Mouse (Mus musculus): ENCODE data around the gene Gm10961. TPM values are rescaled to one million over a fixed set of nuclear protein-coding genes. Genes with fewer than 3 reads are reported as not detected.

Gene Gm10961
- not detected in 2 replicates for polyA plus RNA-seq (2012; ENCODE audit: insufficient read depth, insufficient read length, missing spikeins)

- TF ChIP-seq POLR2A (IDR thresholded peaks at IDR 0.05; ENCODE audit: borderline replicate concordance, low read depth, low read length) = no peak
- TF ChIP-seq CTCF (IDR thresholded peaks at IDR 0.05; ENCODE audit: low read depth, low read length) = no peak
- Histone ChIP-seq H3K27ac (ENCODE audit: insufficient read depth, low read depth, low read length) (peak within 1 kb of the TSS; percentile 49), H3K4me1 (ENCODE audit: control insufficient read depth, insufficient read depth, low read length) (peaks cover 7% of the 10 kb centered on the region), H3K4me3 (ENCODE audit: insufficient read depth, low read length) (peak within 1 kb of the TSS; percentile 89)
Observed at GRCm38 (mm10) chr3:107630682-107631522, at the start of gene Gm10961. Gene Gm10961, plus strand, starts transcription at chr3:107631322.

GRCm38 (mm10) chr3:107582130-107582874 is 48.8 kb upstream of the Gm10961 start:
- H3K27ac ChIP-seq (ENCODE audit: insufficient read depth, low read depth, low read length) = no peak overlapping the region
- peak overlapping the region; percentile 35 for H3K4me3 ChIP-seq (ENCODE audit: insufficient read depth, low read length)
- no peak for TF ChIP-seq CTCF (IDR thresholded peaks at IDR 0.05; ENCODE audit: low read depth, low read length)
- no peak for TF ChIP-seq POLR2A (IDR thresholded peaks at IDR 0.05; ENCODE audit: borderline replicate concordance, low read depth, low read length)
- no peaks in the 10 kb centered on the region for H3K4me1 ChIP-seq (ENCODE audit: control insufficient read depth, insufficient read depth, low read length)

GRCm38 (mm10) chr3:107582875-107583767 is 48.0 kb upstream of the Gm10961 start:
- Histone ChIP-seq H3K27ac (ENCODE audit: insufficient read depth, low read depth, low read length) (no peak overlapping the region), H3K4me1 (ENCODE audit: control insufficient read depth, insufficient read depth, low read length) (no peaks in the 10 kb centered on the region), H3K4me3 (ENCODE audit: insufficient read depth, low read length) (peak overlapping the region; percentile 35)
- TF ChIP-seq CTCF (IDR thresholded peaks at IDR 0.05; ENCODE audit: low read depth, low read length) (no peak), POLR2A (IDR thresholded peaks at IDR 0.05; ENCODE audit: borderline replicate concordance, low read depth, low read length) (no peak)

- no peak overlapping the region for H3K4me3 ChIP-seq (ENCODE audit: insufficient read depth, low read length)
- H3K4me1 ChIP-seq (ENCODE audit: control insufficient read depth, insufficient read depth, low read length) = no peaks in the 10 kb centered on the region
- H3K27ac ChIP-seq (ENCODE audit: insufficient read depth, low read depth, low read length) = no peak overlapping the region
- TF ChIP-seq CTCF (IDR thresholded peaks at IDR 0.05; ENCODE audit: low read depth, low read length) (no peak), POLR2A (IDR thresholded peaks at IDR 0.05; ENCODE audit: borderline replicate concordance, low read depth, low read length) (no peak)
Observed at GRCm38 (mm10) chr3:107583893-107584292, 47.2 kb upstream of the Gm10961 start.

- H3K4me1 ChIP-seq (ENCODE audit: control insufficient read depth, insufficient read depth, low read length) = no peaks in the 10 kb centered on the region
- H3K27ac ChIP-seq (ENCODE audit: insufficient read depth, low read depth, low read length) = no peak overlapping the region
- TF ChIP-seq CTCF (IDR thresholded peaks at IDR 0.05; ENCODE audit: low read depth, low read length) (no peak), POLR2A (IDR thresholded peaks at IDR 0.05; ENCODE audit: borderline replicate concordance, low read depth, low read length) (no peak)
- no peak overlapping the region for H3K4me3 ChIP-seq (ENCODE audit: insufficient read depth, low read length)
Observed at GRCm38 (mm10) chr3:107586504-107586903, 44.6 kb upstream of the Gm10961 start.

- Histone ChIP-seq H3K4me3 (ENCODE audit: insufficient read depth, low read length) (no peak overlapping the region), H3K4me1 (ENCODE audit: control insufficient read depth, insufficient read depth, low read length) (no peaks in the 10 kb centered on the region), H3K27ac (ENCODE audit: insufficient read depth, low read depth, low read length) (no peak overlapping the region)
- TF ChIP-seq POLR2A (IDR thresholded peaks at IDR 0.05; ENCODE audit: borderline replicate concordance, low read depth, low read length) (no peak), CTCF (IDR thresholded peaks at IDR 0.05; ENCODE audit: low read depth, low read length) (no peak)
Observed at GRCm38 (mm10) chr3:107591612-107592011, 39.5 kb upstream of the Gm10961 start.

GRCm38 (mm10) chr3:107593632-107594031 is 37.5 kb upstream of the Gm10961 start:
- Histone ChIP-seq H3K27ac (ENCODE audit: insufficient read depth, low read depth, low read length) (no peak overlapping the region), H3K4me1 (ENCODE audit: control insufficient read depth, insufficient read depth, low read length) (no peaks in the 10 kb centered on the region), H3K4me3 (ENCODE audit: insufficient read depth, low read length) (no peak overlapping the region)
- no peak for TF ChIP-seq POLR2A (IDR thresholded peaks at IDR 0.05; ENCODE audit: borderline replicate concordance, low read depth, low read length)
- no peak for TF ChIP-seq CTCF (IDR thresholded peaks at IDR 0.05; ENCODE audit: low read depth, low read length)

GRCm38 (mm10) chr3:107594662-107595263 is 36.4 kb upstream of the Gm10961 start, which contains the start of gene Alx3:
Gene Alx3, plus strand, starts transcription at chr3:107595031.
- Histone ChIP-seq H3K27ac (ENCODE audit: insufficient read depth, low read depth, low read length) (no peak within 1 kb of the TSS), H3K4me3 (ENCODE audit: insufficient read depth, low read length) (peak within 1 kb of the TSS; percentile 30; the same call in 1 of the 2 replicates), H3K4me1 (ENCODE audit: control insufficient read depth, insufficient read depth, low read length) (no peaks in the 10 kb centered on the region)
- TF ChIP-seq POLR2A (IDR thresholded peaks at IDR 0.05; ENCODE audit: borderline replicate concordance, low read depth, low read length) (no peak), CTCF (IDR thresholded peaks at IDR 0.05; ENCODE audit: low read depth, low read length) (no peak)
